Mouse (Mus musculus) forebrain, embryonic 12.5 days (tissue): ENCODE results near the gene Retn. TPM values are rescaled to one million over a fixed set of nuclear protein-coding genes. Genes with fewer than 3 reads are reported as not detected.

Experiments
- ATAC-seq: fragments of 200-750 bp; cut with Nextera tagmentation; 2 replicates; pipeline ENCODE4 v1.8.0; 2017; ENCODE audit warnings: moderate TSS enrichment; ENCODE audit not compliant: low FRiP score
- H3K27ac ChIP-seq: fragments of 300-500 bp; sonication (generic); 2 replicates; pipeline ENCODE4 v1.5.1; 2016; ENCODE audit warnings: mild to moderate bottlenecking
- H3K27me3 ChIP-seq: fragments of 300-500 bp; sonication (generic); 2 replicates; pipeline ENCODE4 v1.6.1; 2016; ENCODE audit warnings: mild to moderate bottlenecking
- H3K36me3 ChIP-seq: fragments of 300-500 bp; sonication (generic); replicated peaks from 2 replicates; pipeline ENCODE4 v1.6.1; 2016; ENCODE audit warnings: mild to moderate bottlenecking
- H3K4me1 ChIP-seq: fragments of 300-500 bp; sonication (generic); 2 replicates; pipeline ENCODE4 v1.6.1; 2016
- H3K4me2 ChIP-seq: fragments of 300-500 bp; sonication (generic); 2 replicates; pipeline ENCODE4 v1.6.1; 2016; ENCODE audit warnings: mild to moderate bottlenecking, moderate library complexity
- H3K4me3 ChIP-seq: fragments of 300-500 bp; sonication (generic); replicated peaks from 2 replicates; pipeline ENCODE4 v1.5.1; 2016; ENCODE audit warnings: mild to moderate bottlenecking
- H3K9ac ChIP-seq: fragments of 300-500 bp; sonication (generic); 2 replicates; pipeline ENCODE4 v1.6.1; 2016; ENCODE audit warnings: mild to moderate bottlenecking
- H3K9me3 ChIP-seq: fragments of 300-500 bp; sonication (generic); 2 replicates; pipeline ENCODE4 v1.6.1; 2016
- WGBS: fragments of 180-500 bp; shearing (Covaris S2); methylation state at CpG from one replicate; pipeline ENCODE4 v1.1.7; 2016; 5-methylcytosine and 5-hydroxymethylcytosine counted together
- polyA plus RNA-seq: library from polyadenylated mRNA; unstranded; fragments of >200 nt; fragmentation: Nextera tagmentation; extraction: Ambion mirVana; gene quantifications from 2 replicates; pipeline ENCODE4 v1.2.1, GENCODE M21; 2016

The Retn gene
- polyA plus RNA-seq, result 0.32 and 0.46 TPM in 2 replicates

- Histone ChIP-seq H3K4me3 (no peak within 1 kb of the TSS), H3K9me3 (no peaks in the 10 kb centered on the region), H3K27me3 (no peaks in the 10 kb centered on the region), H3K27ac (no peak within 1 kb of the TSS), H3K4me2 (no peak within 1 kb of the TSS), H3K9ac (no peak within 1 kb of the TSS), H3K36me3 (no peaks in the 10 kb centered on the region), H3K4me1 (peaks cover 10% of the 10 kb centered on the region)
- WGBS, result 86% methylated on average over 3 of the region's 3 CpGs
- no peak for ATAC-seq
These were observed at the start of gene Retn for GRCm38 (mm10) chr8:3655526-3655925. Retn (plus strand) TSS chr8:3655770.

DNA sequence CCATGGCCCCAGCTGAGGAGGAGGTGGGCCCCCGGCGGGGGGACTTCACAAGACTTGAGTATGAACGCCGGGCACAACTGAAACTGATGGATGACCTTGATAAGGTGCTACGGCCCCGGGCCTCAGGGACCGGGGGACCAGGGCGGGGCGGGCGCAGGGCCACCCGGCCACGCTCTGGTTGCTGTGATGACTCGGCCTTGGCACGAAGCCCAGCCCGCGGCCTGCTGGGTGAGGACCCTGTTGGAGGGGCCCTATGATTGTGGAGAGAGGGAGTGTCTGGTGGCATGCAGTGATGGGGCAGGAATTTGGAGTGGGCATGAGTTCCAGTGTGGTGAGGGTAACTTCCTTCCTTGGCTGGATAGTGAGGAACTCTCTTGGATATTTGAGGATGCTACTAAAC is 49.0 kb upstream of the Retn start:
- Histone ChIP-seq H3K4me1 (no peaks in the 10 kb centered on the region), H3K9ac (no peak overlapping the region), H3K36me3 (peaks cover 95% of the 10 kb centered on the region), H3K27ac (no peak overlapping the region), H3K4me2 (no peak overlapping the region), H3K27me3 (no peaks in the 10 kb centered on the region), H3K4me3 (no peak overlapping the region), H3K9me3 (no peaks in the 10 kb centered on the region)
- WGBS, result 90% methylated on average over 16 of the region's 16 CpGs
- ATAC-seq, result no peak

- no peak for ATAC-seq
- Histone ChIP-seq H3K27me3 (no peaks in the 10 kb centered on the region), H3K4me3 (no peak overlapping the region), H3K9ac (no peak overlapping the region), H3K27ac (no peak overlapping the region), H3K4me1 (no peaks in the 10 kb centered on the region), H3K36me3 (peaks cover 95% of the 10 kb centered on the region), H3K9me3 (no peaks in the 10 kb centered on the region), H3K4me2 (no peak overlapping the region)
- WGBS, result 88% methylated on average over 7 of the region's 7 CpGs
These were observed 47.7 kb upstream of the Retn start for GRCm38 (mm10) chr8:3607822-3608221.

DNA sequence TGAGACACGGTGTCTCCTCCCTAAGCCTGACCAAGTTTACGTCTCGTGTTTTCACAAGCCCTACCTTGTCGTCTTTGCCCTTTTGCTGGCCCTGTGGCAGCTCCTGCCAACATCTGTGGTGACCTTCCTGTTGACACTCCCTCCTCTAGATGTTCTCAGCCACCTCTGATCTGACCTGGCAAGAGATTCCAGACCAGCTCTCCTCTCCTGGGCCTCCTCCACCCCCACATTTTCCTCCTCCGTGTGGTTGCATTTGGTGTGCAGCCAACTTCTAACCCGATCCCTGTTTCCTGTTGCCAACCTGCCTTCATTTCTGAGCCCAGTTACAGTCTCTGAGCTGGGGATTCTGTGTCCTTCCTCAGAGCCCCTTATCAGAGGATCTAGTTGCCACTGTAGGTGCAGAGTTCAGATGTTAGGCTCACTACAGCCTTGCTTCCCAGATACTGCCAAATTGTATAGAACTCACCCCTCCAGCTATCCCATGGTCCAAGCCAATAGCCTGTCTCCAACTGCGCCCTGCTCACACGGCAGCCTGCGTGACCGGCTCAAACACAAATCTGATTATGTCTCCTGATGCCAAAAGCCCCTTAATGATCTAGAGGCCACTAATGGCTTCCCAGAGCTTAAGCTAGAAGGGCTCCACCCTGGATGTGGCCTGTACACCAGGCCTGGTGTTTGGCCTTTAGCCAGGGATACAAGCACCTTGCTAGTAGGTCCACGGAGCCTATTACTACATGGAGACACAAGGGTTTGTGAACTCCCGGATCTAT is 46.3 kb upstream of the Retn start:
- no peaks in the 10 kb centered on the region for H3K4me1 ChIP-seq
- no peak overlapping the region for H3K4me3 ChIP-seq
- H3K27ac ChIP-seq, result no peak overlapping the region
- WGBS, result 90% methylated on average over 12 of the region's 12 CpGs
- H3K27me3 ChIP-seq, result no peaks in the 10 kb centered on the region
- no peak overlapping the region for H3K9ac ChIP-seq
- H3K36me3 ChIP-seq, result peaks cover 95% of the 10 kb centered on the region
- no peak overlapping the region for H3K4me2 ChIP-seq
- ATAC-seq, result no peak
- no peaks in the 10 kb centered on the region for H3K9me3 ChIP-seq

DNA sequence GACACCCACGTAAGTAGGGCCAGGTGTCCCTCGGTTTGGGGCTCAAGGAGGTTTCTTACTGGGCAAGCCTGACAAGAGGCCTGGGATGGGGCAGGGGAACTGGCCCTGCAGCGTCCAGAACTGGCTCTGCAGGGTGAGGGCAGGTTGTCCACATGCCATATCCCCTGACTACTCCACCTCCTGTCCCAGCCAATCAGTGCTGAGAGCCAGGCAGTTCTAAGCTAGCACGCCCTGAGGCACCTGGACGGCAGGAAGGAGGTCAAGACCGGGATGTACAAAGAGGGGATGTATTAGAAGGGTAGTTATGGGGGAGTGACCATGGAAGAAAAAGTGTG is 45.8 kb upstream of the Retn start:
- Histone ChIP-seq H3K27me3 (no peaks in the 10 kb centered on the region), H3K4me2 (no peak overlapping the region), H3K36me3 (peaks cover 95% of the 10 kb centered on the region), H3K9me3 (no peaks in the 10 kb centered on the region), H3K4me1 (no peaks in the 10 kb centered on the region), H3K4me3 (no peak overlapping the region), H3K9ac (no peak overlapping the region), H3K27ac (no peak overlapping the region)
- WGBS, result 84% methylated on average over 6 of the region's 6 CpGs
- ATAC-seq, result no peak

GRCm38 (mm10) chr8:3621199-3621970 is 34.2 kb upstream of the Retn start, which contains the start of the genes Xab2 and Pet100:
Xab2 (minus strand) TSS chr8:3621316.
Pet100 (plus strand) TSS chr8:3621548.
- WGBS, result under 1% methylated on average over 37 of the region's 37 CpGs
- H3K27ac ChIP-seq, result no peak within 1 kb of the TSS

DNA sequence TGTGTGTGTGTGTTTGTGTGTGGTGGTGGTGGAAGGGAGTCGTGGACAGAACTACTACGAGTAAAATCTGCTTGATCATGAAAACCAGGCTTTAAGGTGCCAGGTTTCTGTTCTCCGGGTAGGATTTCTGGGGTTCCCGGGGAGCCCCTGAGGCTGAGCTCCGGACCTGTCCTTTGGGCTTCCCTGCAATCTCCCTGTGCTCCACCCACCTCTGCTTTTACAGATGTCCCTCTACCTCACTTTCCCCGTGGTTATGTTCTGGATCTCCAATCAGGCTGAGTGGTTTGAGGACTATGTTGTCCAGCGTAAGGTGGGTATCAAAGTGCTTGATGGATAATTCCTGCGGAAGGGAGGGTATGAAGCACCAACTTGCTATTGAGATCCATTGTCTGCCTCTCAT is 33.5 kb upstream of the Retn start:
- WGBS, result 70% methylated on average over 8 of the region's 8 CpGs
- Histone ChIP-seq H3K4me1 (peaks cover 23% of the 10 kb centered on the region), H3K27me3 (no peaks in the 10 kb centered on the region), H3K36me3 (peaks cover 16% of the 10 kb centered on the region), H3K9me3 (no peaks in the 10 kb centered on the region), H3K4me3 (peak overlapping the region; percentile 85), H3K4me2 (peak overlapping the region; percentile 61), H3K9ac (peak overlapping the region; percentile 68), H3K27ac (no peak overlapping the region)
- ATAC-seq, result no peak

More at GRCm38 (mm10) chr8:3621199-3621970, 34.2 kb upstream of the Retn start, which contains the start of the genes Xab2 and Pet100:
- peak; percentile 98 for ATAC-seq
- H3K9me3 ChIP-seq, result no peaks in the 10 kb centered on the region
- H3K4me1 ChIP-seq, result peaks cover 23% of the 10 kb centered on the region
- H3K36me3 ChIP-seq, result peaks cover 21% of the 10 kb centered on the region
- H3K9ac ChIP-seq, result peak within 1 kb of the TSS; percentile 76
- peak within 1 kb of the TSS; percentile 87 for H3K4me2 ChIP-seq
- no peaks in the 10 kb centered on the region for H3K27me3 ChIP-seq
- H3K4me3 ChIP-seq, result peak within 1 kb of the TSS; percentile 85

DNA sequence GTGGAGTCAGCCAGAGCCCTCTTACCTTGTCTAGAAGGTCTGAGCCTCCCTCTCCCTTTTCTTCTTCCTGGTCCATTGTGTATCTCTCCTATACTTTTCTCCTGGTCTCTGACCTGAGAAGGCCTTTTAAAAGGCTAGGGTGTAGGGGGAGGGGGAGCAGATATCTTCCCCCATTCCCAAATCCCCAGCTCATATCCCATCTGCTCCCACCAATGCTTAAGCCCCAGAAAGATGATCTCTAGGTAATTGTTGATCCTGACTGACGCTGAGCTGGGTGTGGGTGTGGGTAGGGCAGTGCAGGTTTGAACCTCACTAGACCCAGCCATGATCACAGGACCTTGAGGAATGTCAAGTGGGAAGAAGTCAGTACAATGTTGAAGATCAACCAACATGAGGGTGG is 30.1 kb upstream of the Retn start, which contains the start of gene Pcp2:
Pcp2 (minus strand) TSS at position 101 of the 400 bp plus-strand sequence.
- Histone ChIP-seq H3K27me3 (peaks cover 20% of the 10 kb centered on the region), H3K4me1 (peaks cover 11% of the 10 kb centered on the region), H3K4me2 (no peak within 1 kb of the TSS), H3K4me3 (no peak within 1 kb of the TSS), H3K36me3 (no peaks in the 10 kb centered on the region), H3K9me3 (no peaks in the 10 kb centered on the region), H3K9ac (no peak within 1 kb of the TSS), H3K27ac (no peak within 1 kb of the TSS)
- 75% methylated on average over 1 of the region's 1 CpGs for WGBS
- ATAC-seq, result no peak

- H3K27me3 ChIP-seq, result peaks cover 20% of the 10 kb centered on the region
- ATAC-seq, result no peak
- 68% methylated on average over 5 of the region's 5 CpGs for WGBS
These were observed 28.6 kb upstream of the Retn start for GRCm38 (mm10) chr8:3626971-3627370.

DNA sequence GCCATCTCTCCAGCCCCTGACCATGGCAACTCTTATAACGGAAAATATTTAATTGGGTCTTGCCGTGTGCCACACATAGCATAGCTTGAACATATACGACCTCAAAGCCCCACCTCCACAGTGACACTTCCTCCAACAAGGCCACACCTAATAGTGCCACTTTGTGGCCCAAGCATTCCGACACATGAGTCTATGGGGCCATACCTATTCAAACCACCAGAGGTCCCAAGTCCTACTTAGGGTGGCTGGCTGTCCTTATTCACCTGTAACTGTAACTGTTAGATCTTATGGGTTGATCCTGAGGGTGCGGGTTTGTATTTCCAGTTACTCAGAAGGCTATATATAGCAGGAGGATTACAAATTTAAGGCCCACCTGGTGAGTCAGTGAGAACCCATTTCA is 27.6 kb upstream of the Retn start:
- peaks cover 9% of the 10 kb centered on the region for H3K4me1 ChIP-seq
- H3K9ac ChIP-seq, result no peak overlapping the region
- H3K36me3 ChIP-seq, result no peaks in the 10 kb centered on the region
- WGBS, result 36% methylated on average over 5 of the region's 5 CpGs
- H3K27ac ChIP-seq, result no peak overlapping the region
- no peaks in the 10 kb centered on the region for H3K9me3 ChIP-seq
- ATAC-seq, result 0 out of 2 replicates have a peak, but pooled peaks have one; percentile 37
- no peak overlapping the region for H3K4me2 ChIP-seq
- peaks cover 20% of the 10 kb centered on the region for H3K27me3 ChIP-seq
- no peak overlapping the region for H3K4me3 ChIP-seq

More at GRCm38 (mm10) chr8:3626971-3627370, 28.6 kb upstream of the Retn start:
- Histone ChIP-seq H3K4me1 (peaks cover 15% of the 10 kb centered on the region), H3K4me3 (no peak overlapping the region), H3K4me2 (no peak overlapping the region), H3K27ac (no peak overlapping the region), H3K9ac (no peak overlapping the region), H3K36me3 (no peaks in the 10 kb centered on the region), H3K9me3 (no peaks in the 10 kb centered on the region)

DNA sequence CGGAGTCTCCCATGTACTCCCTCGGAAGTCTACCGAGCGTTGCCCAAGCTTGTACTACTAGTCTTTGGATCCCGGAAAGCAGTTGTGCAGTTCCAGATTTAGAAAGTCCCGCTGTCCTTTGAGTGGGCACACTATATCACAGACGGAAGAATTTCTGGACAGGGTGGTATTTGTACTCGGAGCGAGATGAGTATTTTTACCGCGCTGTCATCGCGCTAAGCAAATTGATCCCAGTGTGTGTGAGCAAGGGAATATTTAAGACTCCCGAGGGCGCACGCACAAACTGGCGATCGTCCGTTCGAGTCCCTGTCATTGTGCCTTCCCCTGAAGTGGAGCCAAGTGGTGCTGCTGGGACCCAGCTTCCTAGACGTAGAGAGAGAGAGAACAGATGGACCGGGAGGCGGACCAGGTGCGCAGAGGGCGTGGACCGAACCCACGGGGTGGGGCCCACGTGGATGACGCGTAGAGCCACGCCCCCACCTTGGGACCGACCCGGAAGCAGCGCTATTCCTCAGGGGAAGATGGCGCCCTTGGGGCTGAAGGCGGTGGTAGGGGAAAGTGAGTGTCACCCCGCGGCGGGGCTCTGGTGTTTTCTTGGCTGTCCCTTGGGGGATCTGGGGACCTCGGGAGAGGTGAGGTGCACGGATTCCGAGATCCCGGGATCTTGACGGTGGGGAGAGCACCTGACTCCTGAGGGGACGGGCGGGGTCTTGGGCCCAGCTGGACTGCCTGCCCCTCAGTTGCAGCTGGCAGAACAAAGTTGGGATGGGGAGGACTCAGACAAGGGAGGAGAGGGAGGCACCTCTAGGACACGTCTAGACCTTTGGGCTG is 24.7 kb upstream of the Retn start, which contains the start of gene Stxbp2:
Stxbp2 (plus strand) TSS at position 309 of the 831 bp plus-strand sequence.
- Histone ChIP-seq H3K4me2 (peak within 1 kb of the TSS; percentile 77), H3K27ac (no peak within 1 kb of the TSS), H3K4me1 (peaks cover 9% of the 10 kb centered on the region), H3K36me3 (no peaks in the 10 kb centered on the region), H3K4me3 (peak within 1 kb of the TSS; percentile 57), H3K27me3 (peaks cover 20% of the 10 kb centered on the region), H3K9ac (peak within 1 kb of the TSS; percentile 56), H3K9me3 (no peaks in the 10 kb centered on the region)
- peak; percentile 88 for ATAC-seq
- WGBS, result 7% methylated on average over 47 of the region's 47 CpGs
